Mouse (Mus musculus) bone marrow, adult 2 months (tissue): Measurements from ENCODE around the gene Gck.

ENCODE experiments used
- CTCF ChIP-seq: fragments of 200-500 bp; IDR thresholded peaks from 2 replicates; pipeline ENCODE4 v1.5.1; 2011; ENCODE audit warnings: low read length, control low read depth; ENCODE audit not compliant: control insufficient read depth, insufficient read depth
- POLR2A ChIP-seq: fragments of 200-500 bp; IDR thresholded peaks from 2 replicates; pipeline ENCODE4 v1.6.1; 2011; ENCODE audit warnings: low read depth, mild to moderate bottlenecking, control low read depth, low read length, borderline replicate concordance; ENCODE audit not compliant: control insufficient read depth

DNA sequence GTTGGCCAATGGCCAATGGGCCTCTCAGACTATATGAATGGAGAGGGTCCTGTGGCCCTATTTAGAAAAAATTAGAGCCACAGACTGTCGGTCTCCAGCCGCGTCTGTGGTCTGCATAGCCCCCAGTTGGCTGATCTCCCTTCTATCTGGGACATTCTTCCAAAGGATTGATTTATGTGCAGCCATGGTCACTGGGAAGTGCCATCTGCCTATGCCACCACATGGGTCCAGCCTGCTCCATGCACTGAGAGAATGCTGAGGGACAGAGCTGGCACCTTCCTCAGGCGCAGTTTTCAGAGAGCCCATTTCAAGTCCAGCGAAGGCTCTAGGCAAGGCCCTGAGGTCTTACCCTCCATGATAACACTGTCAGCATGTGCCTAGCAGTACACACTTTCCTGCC lies 44.3 kb upstream of the Gck start:
- TF ChIP-seq CTCF (no peak), POLR2A (no peak)
